Mouse (Mus musculus) megakaryocyte, embryonic 14.5 days (primary cell): ENCODE data around the gene Grin1.

ENCODE experiments used
- FLI1 ChIP-seq: IDR thresholded peaks from 2 replicates; pipeline ENCODE4 v1.6.1; 2012; ENCODE audit warnings: low read length, inconsistent platforms, mixed read lengths
- GATA1 ChIP-seq: IDR thresholded peaks from 3 replicates; pipeline ENCODE4 v1.6.1; 2012; ENCODE audit warnings: mixed read lengths, low read length, inconsistent platforms, borderline replicate concordance

GRCm38 (mm10) chr2:25291184-25292053 lies 27.6 kb downstream of the Grin1 start:
- TF ChIP-seq GATA1 (no peak), FLI1 (no peak)
